Mouse (Mus musculus) mouse trophoblast stem cell (cell line): ENCODE measurements at regions not wholly inside any gene's neighbourhood (a gene's known extent, or its start where the extent isn't known, plus 50 kb on each side); places are given as distances from the start of the nearest gene placed in this dataset.

Source experiments
- in situ Hi-C, 2 experiments: fragments of 300-500 bp; cut with MseI, MboI; formaldehyde crosslinking; loops; 2 replicates in 1 of 2; 3 replicates in 1 of 2; pipeline ENCODE4 v1.15.1; 2025

DNA sequence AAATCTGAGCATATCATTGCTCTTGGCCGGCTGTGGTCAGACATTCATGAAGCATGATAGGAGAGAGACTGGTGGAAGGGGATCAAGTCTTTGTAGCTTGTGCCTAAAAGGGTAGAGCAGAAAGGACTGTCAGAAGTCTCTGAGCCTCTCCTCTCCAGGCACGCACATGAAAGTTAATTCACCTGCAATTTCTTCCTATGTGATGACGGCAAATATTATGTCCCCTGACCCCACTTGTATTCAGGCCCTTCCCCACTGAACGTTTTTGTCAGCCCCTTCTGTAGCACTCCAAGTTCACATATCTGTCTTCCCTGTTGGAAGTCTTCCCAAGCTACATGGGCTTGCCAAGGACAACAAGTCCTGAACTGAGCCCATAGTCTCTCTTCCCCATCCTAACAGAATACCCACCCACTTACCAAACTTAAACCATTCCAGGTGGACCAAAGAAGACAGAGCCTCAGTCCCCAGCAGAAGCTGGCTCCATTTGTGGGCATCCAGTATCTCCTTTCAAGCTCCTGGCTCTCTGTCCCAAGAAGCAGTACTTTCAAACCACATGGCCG lies 719.3 kb downstream of the Tns3 start:
- in situ Hi-C loops, result no loop called here

DNA sequence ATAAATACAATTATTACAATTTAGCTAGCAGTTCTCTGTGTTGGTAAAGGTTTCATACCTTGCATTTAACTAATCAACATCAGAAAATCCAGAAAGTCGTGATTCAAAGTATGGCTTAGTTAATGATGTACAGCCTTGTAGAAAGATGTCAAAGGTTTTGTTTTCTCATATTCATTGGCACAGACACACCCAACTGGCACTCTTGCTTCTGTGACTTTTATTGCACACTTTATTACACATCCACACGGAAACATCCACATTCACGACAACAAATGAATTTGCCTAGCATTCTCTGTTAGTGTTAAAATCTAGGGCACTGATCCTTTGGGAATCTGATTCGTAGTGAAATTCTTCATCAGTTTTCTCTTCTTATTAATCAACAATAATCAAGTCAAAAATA lies 720.0 kb downstream of the Tns3 start:
- in situ Hi-C loops, result no loop called here

DNA sequence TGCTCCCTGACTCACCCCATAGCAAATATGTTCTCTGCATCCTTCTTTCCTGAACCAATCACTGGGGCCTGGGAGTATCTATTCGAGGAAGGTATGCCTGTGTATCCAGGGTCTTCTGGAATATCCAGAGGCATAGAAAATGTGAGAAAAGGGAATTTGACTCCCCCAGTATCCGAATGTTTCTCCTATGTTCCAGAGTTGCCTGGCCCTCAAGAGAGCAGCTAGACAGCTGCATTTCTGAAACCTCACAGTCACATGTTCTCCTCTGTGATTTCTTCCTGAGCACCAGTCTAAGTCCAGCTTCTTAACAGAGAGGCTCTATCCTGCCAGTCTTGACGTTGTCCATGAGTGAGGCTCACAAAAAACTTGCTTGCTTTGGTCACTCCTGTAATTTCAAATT lies 719.9 kb upstream of the Igfbp3 start:
- in situ Hi-C loops, result no loop called here

DNA sequence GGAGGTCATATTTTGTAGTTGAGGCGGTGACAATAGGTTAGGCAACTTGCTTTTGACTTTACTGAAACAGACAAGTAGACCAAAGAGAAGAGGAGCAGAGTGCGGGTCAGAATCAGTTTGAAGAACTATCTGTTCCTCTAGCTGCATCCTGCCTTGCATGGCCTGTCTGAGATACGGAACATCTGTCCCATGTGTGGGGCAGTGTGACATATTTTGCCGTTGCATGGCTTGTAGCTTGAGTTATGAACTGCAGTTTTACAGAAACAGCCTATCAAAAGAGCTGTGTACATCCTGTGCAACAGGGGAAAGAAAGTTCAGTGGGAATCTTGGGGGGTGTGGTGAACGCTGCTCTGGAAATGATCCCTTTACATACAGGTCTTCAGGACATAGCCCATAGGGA lies 718.9 kb upstream of the Igfbp3 start:
- in situ Hi-C loops, result no loop called here

DNA sequence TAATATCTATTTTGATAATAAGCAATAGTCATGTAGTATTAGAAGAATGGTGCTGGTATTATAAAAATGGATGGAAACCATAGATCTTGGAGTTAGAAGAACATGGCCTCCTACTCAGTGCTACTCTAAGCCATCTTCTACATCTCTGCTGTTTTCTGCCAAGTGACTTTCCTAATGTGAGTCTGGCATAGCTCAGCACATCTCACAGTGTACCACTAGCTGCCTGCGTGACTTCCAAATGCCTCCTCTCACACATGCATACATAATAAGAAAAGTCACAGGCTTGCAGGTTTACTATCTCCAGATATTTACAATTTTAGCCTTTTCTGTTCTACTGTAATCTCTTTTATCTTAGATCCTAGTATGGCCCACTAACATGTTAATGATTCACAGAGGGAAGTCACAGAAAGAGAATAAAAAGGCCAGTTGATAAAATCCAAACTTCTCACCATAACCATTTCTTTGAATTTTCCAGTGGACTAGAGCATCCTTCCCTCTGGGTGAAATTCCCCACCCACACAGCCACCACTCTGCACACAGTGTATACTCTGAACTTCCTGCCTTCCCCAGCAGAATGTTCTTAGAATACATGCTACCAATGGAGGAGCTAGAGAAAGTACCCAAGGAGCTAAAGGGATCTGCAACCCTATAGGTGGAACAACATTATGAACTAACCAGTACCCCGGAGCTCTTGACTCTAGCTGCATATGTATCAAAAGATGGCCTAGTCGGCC lies 717.5 kb upstream of the Igfbp3 start:
- in situ Hi-C loops, result no loop called here

DNA sequence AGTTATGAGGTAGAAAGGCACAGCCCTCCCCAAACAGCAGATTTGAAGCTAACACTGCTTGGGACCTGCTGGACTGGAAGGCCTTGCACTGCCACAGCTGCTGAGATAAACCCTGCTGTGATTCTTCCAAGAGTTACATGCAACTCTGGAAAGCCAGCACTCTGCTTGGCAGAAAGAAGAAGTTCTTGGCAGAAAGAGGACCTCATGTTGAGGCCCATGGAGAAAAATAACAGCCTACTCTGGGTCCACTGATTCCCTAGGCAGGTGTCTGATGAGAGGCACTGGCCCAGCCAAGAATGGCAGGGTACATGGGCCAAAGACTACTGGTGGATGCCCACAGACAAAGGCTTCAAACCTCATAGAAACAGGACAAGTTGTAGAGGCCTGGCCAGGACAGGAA lies 714.0 kb upstream of the Igfbp3 start:
- in situ Hi-C loops, result no loop called here

DNA sequence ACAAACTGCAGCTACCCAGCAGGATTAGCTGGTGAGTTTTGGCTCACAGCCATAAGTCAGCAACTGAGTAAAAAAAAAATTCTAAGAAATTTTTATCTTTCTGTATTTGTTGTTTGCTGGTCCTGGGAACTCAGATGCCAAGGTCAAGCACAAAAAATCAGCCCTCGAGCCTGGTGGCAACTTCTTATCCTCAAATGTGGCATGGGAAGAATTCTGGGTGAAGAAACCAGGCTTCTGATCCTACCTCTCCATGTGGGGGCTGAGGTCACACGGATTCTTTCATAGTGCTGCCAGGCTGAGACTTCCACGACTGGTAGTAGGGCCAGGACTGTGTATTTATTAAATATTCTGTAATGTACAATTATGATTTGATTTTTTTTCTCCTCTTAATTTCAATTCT lies 698.3 kb upstream of the Igfbp3 start:
- in situ Hi-C loops, result no loop called here

DNA sequence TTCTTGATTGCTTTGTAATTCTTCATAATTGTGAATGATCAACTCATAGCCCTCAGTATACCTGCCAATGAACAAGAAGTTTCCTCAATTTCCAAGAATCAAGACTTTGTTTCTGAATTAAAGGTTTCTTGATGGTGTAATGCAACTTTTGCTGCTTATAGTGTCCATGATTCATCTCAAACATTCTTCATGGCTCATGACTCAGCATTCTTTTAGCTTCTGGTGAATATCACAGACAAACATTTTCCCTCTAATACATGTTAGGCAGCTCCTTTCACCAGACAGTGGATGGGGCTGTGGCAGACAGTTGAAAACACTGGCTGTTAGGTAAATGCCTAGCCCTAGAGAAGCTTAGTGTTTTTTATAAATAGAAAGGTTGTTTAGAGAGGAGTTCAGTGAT lies 686.5 kb upstream of the Igfbp3 start:
- in situ Hi-C loops, result no loop called here

DNA sequence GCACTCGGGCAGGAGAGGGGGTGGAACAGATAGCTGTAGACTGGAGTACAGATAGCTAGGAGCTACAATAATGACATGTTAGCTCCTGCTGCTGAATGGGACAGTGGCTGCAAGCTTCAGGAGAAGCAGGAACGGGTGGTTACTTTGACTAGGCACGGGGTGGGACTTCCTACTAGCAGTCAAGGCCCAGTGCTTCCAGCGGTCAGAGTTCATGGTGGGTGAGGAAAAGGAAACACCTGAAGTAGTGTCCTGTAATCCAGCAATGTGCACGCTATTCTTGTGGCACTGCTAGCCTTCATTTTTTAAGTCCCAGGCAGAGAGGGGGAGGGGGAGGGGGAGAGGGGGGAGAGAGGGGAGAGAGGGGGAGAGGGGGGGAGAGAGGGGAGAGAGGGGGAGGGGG lies 684.5 kb upstream of the Igfbp3 start:
- in situ Hi-C loops, result no loop called here

DNA sequence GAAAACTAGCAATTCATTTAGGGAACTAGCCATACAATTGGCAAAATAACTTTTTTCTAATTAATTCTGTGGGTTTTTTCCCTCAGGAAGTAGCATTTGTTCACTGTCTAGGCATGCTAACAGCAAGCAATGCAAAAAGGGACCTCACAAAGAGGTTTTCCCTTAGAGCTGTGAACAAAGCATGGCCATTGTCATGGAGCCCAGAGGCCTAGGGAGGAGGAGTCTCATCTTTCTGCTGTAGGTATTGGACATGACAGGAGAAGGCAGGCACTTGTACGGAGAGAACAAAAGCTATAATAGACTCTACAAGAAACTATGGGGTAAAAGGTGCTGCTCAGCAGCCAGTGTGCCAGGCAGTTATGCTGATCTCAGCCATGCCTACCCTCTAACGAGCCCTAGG lies 666.8 kb upstream of the Igfbp3 start:
- in situ Hi-C loops, result no loop called here

DNA sequence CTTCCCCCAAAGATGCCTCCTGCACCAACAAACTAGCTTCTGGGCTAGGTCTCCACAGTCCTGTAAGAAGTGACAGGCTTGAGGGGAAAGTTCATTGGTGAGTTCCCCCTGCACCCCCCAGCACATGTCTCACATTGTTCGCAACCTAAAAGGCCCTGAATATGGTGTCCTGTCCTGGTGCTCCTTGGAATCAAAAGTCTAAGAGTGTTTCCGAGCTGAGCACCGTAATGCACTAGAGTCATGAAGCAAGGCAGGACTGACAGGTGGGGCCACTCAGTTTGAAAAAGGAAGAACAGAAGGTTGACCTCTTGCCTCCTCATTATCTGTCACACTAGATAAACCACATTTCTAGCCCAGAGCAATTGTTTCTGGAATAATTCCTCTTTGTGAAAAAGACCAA lies 650.4 kb upstream of the Igfbp3 start:
- in situ Hi-C loops, result no loop called here

DNA sequence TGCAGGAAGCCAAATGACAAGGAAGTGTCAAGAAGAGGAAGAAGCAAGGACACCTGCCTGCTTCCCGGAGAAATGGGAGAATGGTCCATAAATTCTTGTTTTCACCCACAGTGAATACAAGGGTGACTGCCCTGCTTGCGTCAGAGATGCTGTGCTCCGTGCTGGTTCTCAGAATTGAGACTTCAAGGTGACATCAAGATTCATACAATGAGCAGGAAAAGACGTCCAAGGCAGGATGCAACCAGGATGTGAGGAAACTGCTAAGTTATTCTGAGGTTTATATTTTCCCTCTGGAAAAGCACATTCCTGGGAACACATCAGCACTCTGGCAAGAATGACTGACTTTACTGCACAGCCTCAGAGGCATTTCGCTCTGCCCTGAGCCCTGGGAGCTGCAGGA lies 650.0 kb upstream of the Igfbp3 start:
- in situ Hi-C loops, result no loop called here

DNA sequence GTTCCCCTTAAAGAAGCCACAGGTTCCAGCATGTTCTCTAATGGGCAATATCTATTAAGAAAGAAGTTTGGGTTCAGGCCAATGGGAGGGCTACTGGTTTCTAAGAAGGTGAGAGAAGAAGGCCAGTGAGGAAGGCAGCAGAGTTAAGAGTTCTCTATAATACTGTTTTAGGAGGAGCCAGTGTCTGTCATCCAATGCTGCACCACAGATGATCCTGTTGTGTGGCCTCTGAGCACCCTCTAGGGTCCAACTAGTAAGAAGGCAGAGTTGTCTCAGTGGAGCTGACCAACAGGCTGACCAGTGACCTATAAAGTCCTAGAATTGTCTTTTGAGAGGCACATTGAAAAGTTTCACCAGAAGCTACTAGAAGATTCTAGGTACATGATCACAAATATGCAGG lies 648.8 kb upstream of the Igfbp3 start:
- in situ Hi-C loops, result no loop called here

DNA sequence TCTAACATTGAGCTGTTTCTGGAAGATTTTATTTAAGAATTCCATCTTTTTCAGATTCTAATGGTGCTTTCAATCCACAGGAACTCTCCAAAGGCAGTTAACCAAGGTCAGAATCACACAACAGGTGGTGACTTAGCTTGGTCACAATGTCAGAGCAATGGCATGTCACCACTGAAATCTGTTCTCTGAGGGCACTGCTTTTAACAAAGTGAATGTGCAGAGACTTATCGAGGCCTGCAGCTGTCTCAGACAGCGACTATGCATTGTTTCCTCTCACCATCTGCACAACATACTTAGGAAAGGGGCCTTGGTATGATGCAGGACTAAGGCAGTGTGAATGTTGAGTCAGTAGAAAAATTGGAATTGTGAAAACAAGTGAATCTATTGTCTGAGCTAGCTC lies 638.9 kb upstream of the Igfbp3 start:
- in situ Hi-C loops, result no loop called here

DNA sequence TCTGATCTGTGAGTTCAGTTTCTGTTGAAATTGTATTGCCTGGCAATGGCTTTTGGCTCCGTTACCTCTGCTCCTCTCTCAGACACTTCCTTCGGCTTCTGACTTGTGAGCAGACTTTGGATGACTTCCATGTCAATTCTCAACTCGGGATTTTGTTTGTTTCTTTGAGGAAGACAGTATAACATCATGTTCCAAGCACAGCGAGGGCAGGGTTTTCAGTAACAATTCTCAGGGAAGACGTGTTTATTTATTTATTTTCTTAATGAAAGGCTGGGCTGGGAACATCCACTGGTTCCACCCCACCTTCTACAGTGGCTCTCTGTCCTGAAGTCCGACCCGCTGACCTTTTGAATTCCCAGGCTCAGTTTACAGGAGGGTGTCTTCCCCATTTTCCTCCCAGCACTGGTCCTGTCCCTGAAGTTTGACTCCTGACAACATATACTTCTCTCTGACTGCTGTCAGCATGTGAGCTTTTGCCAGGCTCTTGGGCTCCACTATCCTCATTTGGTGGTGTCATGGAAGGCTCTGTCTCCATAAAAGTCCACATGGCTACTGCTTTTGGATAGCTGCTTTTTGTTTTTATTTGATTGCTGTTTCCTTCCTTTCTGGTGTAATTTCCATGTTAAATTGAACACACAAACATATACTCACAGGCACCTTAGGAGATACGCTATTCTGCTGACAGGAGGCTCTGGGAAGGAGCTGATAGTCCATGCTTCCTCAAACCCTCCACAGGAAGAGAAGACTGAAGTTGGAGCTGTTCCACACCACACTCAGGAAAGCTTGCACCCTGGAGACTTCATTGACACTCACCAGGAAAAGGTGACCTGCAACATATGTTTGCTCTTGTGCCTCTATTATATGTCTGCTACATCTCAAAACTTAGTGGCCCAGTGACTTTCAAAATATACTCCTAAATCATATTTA lies 624.9 kb upstream of the Igfbp3 start:
- in situ Hi-C loops, result no loop called here

DNA sequence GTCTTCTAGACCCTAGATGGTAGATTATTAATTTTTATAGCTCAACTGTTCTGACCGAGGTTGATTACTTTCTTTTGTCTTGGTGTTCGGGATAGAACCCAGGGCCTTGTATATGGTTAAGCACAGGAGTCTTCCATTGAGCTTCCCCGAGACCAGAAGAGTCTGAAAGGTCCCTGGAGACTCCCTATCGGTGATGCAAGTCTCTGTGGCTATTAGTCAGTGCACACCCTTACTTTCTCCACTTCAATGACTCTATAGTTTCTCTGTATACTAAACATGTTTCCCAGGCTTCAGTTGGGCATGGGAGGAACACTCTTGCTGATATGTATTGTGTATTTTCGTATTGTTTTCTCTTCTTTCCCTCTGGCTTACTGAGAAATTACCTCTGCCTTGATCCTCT lies 623.8 kb upstream of the Igfbp3 start:
- in situ Hi-C loops, result no loop called here

DNA sequence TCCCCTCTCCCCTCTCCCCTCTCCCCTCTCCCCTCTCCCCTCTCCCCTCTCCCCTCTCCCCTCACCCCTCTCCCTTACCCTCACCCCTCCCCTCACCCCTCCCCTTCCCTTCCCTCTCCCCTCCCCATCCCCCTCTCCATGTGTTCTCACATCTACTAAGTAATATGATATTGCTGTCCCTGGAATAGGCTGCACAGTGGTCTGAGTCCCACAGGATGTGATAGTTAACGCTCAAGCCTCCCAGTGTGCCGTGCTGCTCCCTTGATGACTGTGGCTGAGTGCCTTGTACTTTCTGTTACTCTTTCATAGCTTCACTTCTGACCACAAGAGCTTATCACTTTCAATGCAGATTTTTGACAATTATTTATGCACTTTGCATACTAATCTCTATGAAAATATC lies 620.4 kb upstream of the Igfbp3 start:
- in situ Hi-C loops, result no loop called here

DNA sequence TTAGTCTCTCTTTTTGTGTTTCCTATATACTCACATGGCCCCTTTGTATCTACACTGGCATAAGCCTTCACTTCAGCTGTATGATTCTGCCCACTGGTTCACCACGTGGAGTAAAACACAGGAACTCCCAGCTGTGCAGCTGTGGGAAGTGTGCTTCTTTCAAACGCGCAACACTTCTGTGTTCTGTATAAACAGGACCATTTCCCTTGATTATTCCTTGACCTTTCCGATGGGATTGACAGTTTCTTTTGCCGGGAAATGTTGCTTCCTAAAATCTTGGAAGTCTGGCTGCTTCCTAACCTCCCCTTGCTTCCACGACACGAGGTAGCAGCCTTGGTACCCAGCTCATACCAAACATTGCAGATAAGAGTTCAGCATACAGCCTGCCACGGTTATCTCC lies 618.7 kb upstream of the Igfbp3 start:
- in situ Hi-C loops, result no loop called here

DNA sequence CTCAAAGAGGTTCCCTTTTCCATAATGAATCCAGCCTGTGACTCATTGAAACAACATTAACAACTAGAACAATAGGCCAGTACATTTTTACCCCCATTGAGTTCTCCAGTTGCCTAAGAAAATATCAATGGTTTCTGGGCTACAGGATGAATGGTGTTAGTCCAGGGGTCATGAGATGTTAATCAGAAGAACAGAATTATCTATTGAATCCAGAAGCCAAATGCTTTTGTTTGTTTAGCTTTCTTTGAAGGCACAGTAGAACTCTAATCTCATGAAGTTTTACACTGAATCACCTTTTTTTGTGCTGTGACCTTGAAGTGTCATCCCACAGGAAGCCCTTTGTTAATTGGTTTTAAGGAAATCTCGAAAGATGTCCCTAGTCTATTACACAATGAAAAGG lies 616.0 kb upstream of the Igfbp3 start:
- in situ Hi-C loops, result no loop called here

DNA sequence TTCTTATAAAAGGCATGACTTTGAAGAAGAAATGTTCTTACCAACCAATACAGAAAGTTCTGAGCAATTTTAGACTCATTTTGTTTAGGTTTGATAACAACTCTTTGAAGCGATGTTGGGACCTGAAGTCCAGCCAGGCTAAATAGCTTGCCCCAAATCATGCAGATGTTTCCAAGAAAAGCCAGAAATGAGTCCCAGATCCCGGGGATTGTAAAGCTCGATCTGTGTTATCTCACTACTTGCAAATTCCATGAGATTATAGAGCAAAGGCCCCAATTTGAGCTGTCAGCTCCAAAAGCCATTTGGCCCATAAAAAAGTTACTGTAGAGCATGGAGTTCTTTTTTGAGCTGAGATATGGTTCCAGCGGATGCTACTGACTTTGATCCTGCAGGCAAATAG lies 614.3 kb upstream of the Igfbp3 start:
- in situ Hi-C loops, result no loop called here

DNA sequence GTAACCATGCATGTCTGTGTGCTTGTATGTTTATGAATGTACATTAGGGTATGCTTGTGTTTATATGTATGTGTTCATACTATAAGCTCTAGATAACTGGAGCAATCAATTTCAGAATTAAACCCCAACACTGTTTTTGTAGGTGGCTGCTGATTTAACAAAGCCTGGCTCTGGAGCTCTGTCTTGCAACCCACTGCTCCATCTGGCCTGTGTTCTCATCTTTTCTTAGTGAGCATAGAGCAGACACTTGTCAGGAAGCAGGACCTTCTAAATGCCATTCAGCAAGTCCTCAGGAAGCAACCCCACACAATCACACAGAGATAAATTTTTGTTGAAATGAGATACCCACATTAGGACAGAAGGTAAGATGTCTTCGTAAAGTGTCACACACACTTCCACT lies 613.7 kb upstream of the Igfbp3 start:
- in situ Hi-C loops, result no loop called here

DNA sequence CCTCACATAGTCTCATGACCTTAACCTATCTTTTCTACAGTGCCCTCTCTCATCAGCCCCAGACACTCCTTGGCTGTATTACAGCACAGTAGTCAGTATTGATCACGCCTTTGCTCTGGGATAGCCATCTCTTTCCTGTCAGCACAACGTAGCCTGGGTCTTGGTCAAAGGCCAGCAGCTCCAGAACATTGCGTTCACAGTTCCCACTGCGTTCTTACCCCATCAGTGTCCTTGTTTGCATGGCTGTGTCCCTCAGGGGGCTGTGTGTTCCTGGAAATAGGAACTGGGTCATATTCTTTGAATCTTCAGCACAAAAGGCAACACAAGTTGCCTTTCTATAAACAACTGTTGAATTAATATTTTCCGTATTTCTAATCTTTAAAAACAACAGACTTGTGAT lies 602.0 kb upstream of the Igfbp3 start:
- in situ Hi-C loops, result no loop called here

DNA sequence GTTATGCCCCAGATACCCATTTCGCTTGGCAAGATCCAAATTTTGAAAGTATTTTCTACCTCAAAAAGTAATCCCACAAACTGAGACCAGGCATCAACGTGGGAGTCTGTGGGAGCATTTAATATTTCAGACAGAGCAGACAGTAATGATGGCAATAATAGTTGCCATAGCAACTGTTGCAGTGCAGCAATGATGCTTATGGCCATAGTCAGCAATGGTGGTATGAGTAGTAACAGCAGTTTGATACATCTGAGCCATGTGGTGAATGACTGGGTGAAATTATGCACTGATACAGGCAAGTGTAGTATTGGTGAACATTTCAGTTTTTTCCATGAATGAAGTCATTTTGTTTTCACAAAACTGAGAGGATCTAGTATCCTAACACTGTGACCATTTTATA lies 600.8 kb upstream of the Igfbp3 start:
- in situ Hi-C loops, result no loop called here
